Comparison of ENCODE assay signal across 32 mouse cellular contexts in genomic region chr3:115867901-115868300, GRCm38 (mm10). TPM values are rescaled to one million over a fixed set of nuclear protein-coding genes. Genes with fewer than 3 reads are reported as not detected.
DNase-seq lines count a peak whose midpoint lies in the region; ATAC-seq lines count a peak whose summit lies in the region.
"Had no signal": no experiment of that assay in that cellular context is flagged by ENCODE, and none has a peak within 500 bp of the region (broad histone marks: within the 10 kb centered on the region; RNA-seq: fewer than 3 reads in every experiment).

No protein-coding gene starts in this region.

- DNase-seq in heart, postnatal 4 days, result no peak
- DNase-seq in NIH3T3 (ENCODE audit: low read depth), result peak; percentile 54
- no peak for DNase-seq in gastrocnemius, postnatal 4 days (ENCODE audit: low spot score in 2 of 2)
- DNase-seq: adrenal gland, adult 8-10 months; adrenal gland, postnatal 25 days; B cell, adult 2 months; cerebellum, adult 11-12 months; cerebellum, adult 8-10 months; cerebellum, postnatal 10 days; cerebellum, postnatal 36 days; embryo, embryonic 11 days; gastrocnemius, adult 2 months; gastrocnemius, postnatal 14 days; heart, adult 18-20 months; heart, postnatal 10 days; heart, postnatal 36 days had no signal

- no peak overlapping the region for H3K4me2 ChIP-seq in heart, embryonic 13.5 days
- H3K4me2 ChIP-seq in intestine, embryonic 16.5 days (ENCODE audit: low read depth, low read length), result no peak overlapping the region
- no peak overlapping the region for H3K4me2 ChIP-seq in intestine, embryonic 15.5 days (replicated peaks)
- H3K4me2 ChIP-seq in stomach, embryonic 16.5 days (ENCODE audit: low read depth, low read length), result no peak overlapping the region
- no peak overlapping the region for H3K4me2 ChIP-seq in liver, embryonic 12.5 days
- H3K4me2 ChIP-seq: embryonic facial prominence, embryonic 13.5 days; forebrain, embryonic 13.5 days; hindbrain, embryonic 14.5 days had no signal

- H3K9ac ChIP-seq in heart, embryonic 13.5 days, result no peak overlapping the region
- no peak overlapping the region for H3K9ac ChIP-seq in intestine, embryonic 16.5 days (ENCODE audit: low read depth, low read length)
- H3K9ac ChIP-seq in intestine, embryonic 15.5 days, result no peak overlapping the region
- no peak overlapping the region for H3K9ac ChIP-seq in stomach, embryonic 16.5 days (ENCODE audit: low read length)
- H3K9ac ChIP-seq in liver, embryonic 12.5 days, result no peak overlapping the region
- H3K9ac ChIP-seq: embryonic facial prominence, embryonic 13.5 days; forebrain, embryonic 13.5 days; hindbrain, embryonic 14.5 days had no signal

- ATAC-seq in heart, embryonic 13.5 days (ENCODE audit: extremely low read depth, insufficient number of reproducible peaks, low FRiP score, low TSS enrichment), result no peak
- ATAC-seq in intestine, embryonic 16.5 days, result no peak
- no peak for ATAC-seq in intestine, embryonic 15.5 days
- ATAC-seq in stomach, embryonic 16.5 days (ENCODE audit: insufficient read depth, low FRiP score), result no peak
- no peak for ATAC-seq in liver, embryonic 12.5 days
- ATAC-seq: activated CD4-positive, CD25-positive, alpha-beta regulatory T cell, adult 4 months; CD4-positive, CD25-positive, alpha-beta regulatory T cell, adult 4 months; forebrain, embryonic 13.5 days; forebrain, embryonic 16.5 days; hindbrain, postnatal 0 days; inflammation-experienced regulatory T-cells, adult 6 months had no signal

- peaks cover 5% of the 10 kb centered on the region; the same call in 1 of the 2 replicates for H3K4me1 ChIP-seq in heart, embryonic 13.5 days
- no peaks in the 10 kb centered on the region for H3K4me1 ChIP-seq in intestine, embryonic 16.5 days (ENCODE audit: control insufficient read depth, insufficient read depth, low read length)
- H3K4me1 ChIP-seq in intestine, embryonic 15.5 days (replicated peaks), result no peaks in the 10 kb centered on the region
- no peaks in the 10 kb centered on the region for H3K4me1 ChIP-seq in stomach, embryonic 16.5 days (ENCODE audit: control insufficient read depth, insufficient read depth, low read length)
- peaks cover 22% of the 10 kb centered on the region for H3K4me1 ChIP-seq in liver, embryonic 12.5 days
- H3K4me1 ChIP-seq: embryonic facial prominence, embryonic 10.5 days; embryonic facial prominence, embryonic 13.5 days; forebrain, embryonic 10.5 days; forebrain, embryonic 13.5 days; heart, embryonic 10.5 days had no signal

- no peaks in the 10 kb centered on the region for H3K27me3 ChIP-seq in heart, embryonic 13.5 days (replicated peaks)
- no peaks in the 10 kb centered on the region for H3K27me3 ChIP-seq in intestine, embryonic 16.5 days (replicated peaks; ENCODE audit: control insufficient read depth, insufficient read depth, low read length)
- no peaks in the 10 kb centered on the region for H3K27me3 ChIP-seq in intestine, embryonic 15.5 days (replicated peaks)
- no peaks in the 10 kb centered on the region for H3K27me3 ChIP-seq in stomach, embryonic 16.5 days (ENCODE audit: control insufficient read depth, insufficient read depth, low read length)
- no peaks in the 10 kb centered on the region for H3K27me3 ChIP-seq in liver, embryonic 12.5 days (replicated peaks)
- H3K27me3 ChIP-seq: embryonic facial prominence, embryonic 13.5 days; forebrain, embryonic 13.5 days had no signal

- WGBS in heart, embryonic 13.5 days, result 67% methylated on average over 1 of the region's 1 CpGs
- WGBS in intestine, embryonic 16.5 days, result 44% methylated on average over 1 of the region's 1 CpGs
- 40% methylated on average over 1 of the region's 1 CpGs for WGBS in intestine, embryonic 15.5 days
- WGBS in stomach, embryonic 16.5 days, result 49% methylated on average over 1 of the region's 1 CpGs
- WGBS in liver, embryonic 12.5 days (ENCODE audit: insufficient replicate concordance), result 48% methylated on average over 1 of the region's 1 CpGs

- H3K9me3 ChIP-seq in heart, embryonic 13.5 days, result no peaks in the 10 kb centered on the region
- H3K9me3 ChIP-seq in intestine, embryonic 16.5 days (ENCODE audit: control insufficient read depth, low read length), result no peaks in the 10 kb centered on the region
- no peaks in the 10 kb centered on the region for H3K9me3 ChIP-seq in intestine, embryonic 15.5 days
- no peaks in the 10 kb centered on the region for H3K9me3 ChIP-seq in stomach, embryonic 16.5 days (replicated peaks; ENCODE audit: control insufficient read depth, low read length)
- no peaks in the 10 kb centered on the region for H3K9me3 ChIP-seq in liver, embryonic 12.5 days (replicated peaks)
- H3K9me3 ChIP-seq: embryonic facial prominence, embryonic 10.5 days; embryonic facial prominence, embryonic 13.5 days; forebrain, embryonic 10.5 days; forebrain, embryonic 13.5 days; heart, embryonic 10.5 days had no signal

- H3K27ac ChIP-seq in heart, embryonic 13.5 days (replicated peaks), result peak overlapping the region; percentile 58; the same call in 1 of the 2 replicates
- 0 out of 2 replicates have a peak overlapping the region, but pooled peaks have one; percentile 28 for H3K27ac ChIP-seq in intestine, embryonic 16.5 days (ENCODE audit: low read length)
- no peak overlapping the region for H3K27ac ChIP-seq in intestine, embryonic 15.5 days
- peak overlapping the region; percentile 14; the same call in 1 of the 2 replicates for H3K27ac ChIP-seq in stomach, embryonic 16.5 days (ENCODE audit: low read length)
- H3K27ac ChIP-seq in liver, embryonic 12.5 days, result no peak overlapping the region
- H3K27ac ChIP-seq: embryonic facial prominence, embryonic 10.5 days; embryonic facial prominence, embryonic 13.5 days; forebrain, embryonic 10.5 days; forebrain, embryonic 13.5 days; gastrocnemius, adult 2 months; hindbrain, embryonic 14.5 days; hindbrain, postnatal 0 days had no signal

- H3K36me3 ChIP-seq in heart, embryonic 13.5 days, result no peaks in the 10 kb centered on the region
- H3K36me3 ChIP-seq in intestine, embryonic 16.5 days (ENCODE audit: control insufficient read depth, insufficient read depth, low read length), result no peaks in the 10 kb centered on the region
- H3K36me3 ChIP-seq in intestine, embryonic 15.5 days, result no peaks in the 10 kb centered on the region
- no peaks in the 10 kb centered on the region for H3K36me3 ChIP-seq in stomach, embryonic 16.5 days (ENCODE audit: control insufficient read depth, insufficient read depth, low read length)
- no peaks in the 10 kb centered on the region for H3K36me3 ChIP-seq in liver, embryonic 12.5 days
- H3K36me3 ChIP-seq: embryonic facial prominence, embryonic 10.5 days; embryonic facial prominence, embryonic 13.5 days; forebrain, embryonic 10.5 days; heart, embryonic 10.5 days had no signal

- H3K4me3 ChIP-seq in heart, embryonic 13.5 days, result no peak overlapping the region
- H3K4me3 ChIP-seq in intestine, embryonic 16.5 days (ENCODE audit: low read length), result no peak overlapping the region
- no peak overlapping the region for H3K4me3 ChIP-seq in intestine, embryonic 15.5 days (replicated peaks)
- no peak overlapping the region for H3K4me3 ChIP-seq in stomach, embryonic 16.5 days (replicated peaks; ENCODE audit: low read length)
- H3K4me3 ChIP-seq in liver, embryonic 12.5 days, result no peak overlapping the region
- H3K4me3 ChIP-seq: embryonic facial prominence, embryonic 10.5 days; embryonic facial prominence, embryonic 13.5 days; forebrain, embryonic 10.5 days; forebrain, embryonic 13.5 days; gastrocnemius, adult 2 months; heart, embryonic 10.5 days had no signal

RNA-seq across cellular contexts. Expression of gene Dph5, which starts 19.7 kb away (rescaled TPM):
- 17.5 and 18.7 TPM in 2 replicates for polyA plus RNA-seq in heart, embryonic 13.5 days (2015; fragmentation: Nextera tagmentation; extraction: Ambion mirVana)
- total RNA-seq in heart, postnatal 4 days (2021), result 10 to 100 TPM in 1 of 2 experiments, 1 to 10 TPM in 1; 8.7 to 11.4 TPM
- polyA plus RNA-seq in intestine, embryonic 16.5 days (2015; fragmentation: Nextera tagmentation; extraction: Ambion mirVana), result 24.3 and 28.8 TPM in 2 replicates
- 30.2 and 30.5 TPM in 2 replicates for polyA plus RNA-seq in intestine, embryonic 15.5 days (2015; fragmentation: Nextera tagmentation; extraction: Ambion mirVana)
- polyA plus RNA-seq in stomach, embryonic 16.5 days (2015; fragmentation: Nextera tagmentation; extraction: Ambion mirVana), result 28.8 and 31.9 TPM in 2 replicates
- polyA plus RNA-seq in liver, embryonic 12.5 days (2016; fragmentation: Nextera tagmentation; extraction: Ambion mirVana), result 31.5 and 32.1 TPM in 2 replicates
- 10 to 100 TPM in 1 of 2 experiments, 1 to 10 TPM in 1; 8.3 to 11.3 TPM for total RNA-seq in gastrocnemius, postnatal 4 days (2021)

Comparison
In these comparisons a context has a peak if more than half of its experiments do, and no peak if none do; other contexts are left out.
1. H3K27ac ChIP-seq: peak in heart, embryonic 13.5 days (single experiment), intestine, embryonic 16.5 days (single experiment) and stomach, embryonic 16.5 days (single experiment); none in intestine, embryonic 15.5 days (single experiment) and liver, embryonic 12.5 days (single experiment).